Mouse (Mus musculus) ES-E14 (cell line): ENCODE results near the gene Nol4l.

ENCODE experiments used
- CHD2 ChIP-seq: IDR thresholded peaks from 2 replicates; pipeline ENCODE4 v1.6.1; 2014; ENCODE audit warnings: mild to moderate bottlenecking, low read depth, low read length, inconsistent platforms
- HCFC1 ChIP-seq: IDR thresholded peaks from 2 replicates; pipeline ENCODE4 v1.6.1; 2012; ENCODE audit warnings: low read length, inconsistent platforms, borderline replicate concordance; ENCODE audit not compliant: insufficient read depth
- MAFK ChIP-seq: IDR thresholded peaks from 2 replicates; pipeline ENCODE4 v1.6.1; 2014; ENCODE audit warnings: mild to moderate bottlenecking, low read depth, low read length, inconsistent platforms; ENCODE audit not compliant: insufficient read depth
- ZC3H11A ChIP-seq: IDR thresholded peaks from 2 replicates; pipeline ENCODE4 v1.6.1; 2012; ENCODE audit warnings: low read depth, mild to moderate bottlenecking, inconsistent platforms, low read length, borderline replicate concordance
- ZNF384 ChIP-seq: IDR thresholded peaks from 2 replicates; pipeline ENCODE4 v1.6.1; 2012; ENCODE audit warnings: low read depth, low read length, inconsistent platforms

DNA sequence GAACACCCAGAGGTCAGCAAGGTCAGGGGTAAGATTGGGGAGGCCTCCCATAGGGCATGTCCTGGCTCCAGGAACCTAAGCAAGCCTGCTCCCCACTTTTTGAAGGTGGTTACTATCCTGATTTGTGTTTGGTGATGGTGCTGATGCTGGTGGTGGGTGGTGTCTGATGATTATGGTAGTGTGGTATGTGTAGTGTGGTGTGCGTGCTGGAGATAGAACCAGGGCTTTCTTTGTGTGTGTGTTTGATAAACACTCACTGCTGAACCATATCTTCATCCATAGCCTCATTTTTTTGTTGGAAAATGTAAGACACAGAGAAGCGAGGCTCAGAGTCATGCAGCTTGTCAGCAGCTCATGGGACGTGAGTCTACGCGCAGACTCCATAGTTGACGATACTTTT, 38.8 kb upstream of the Nol4l start:
- TF ChIP-seq HCFC1 (no peak), ZC3H11A (no peak), ZNF384 (no peak), MAFK (no peak), CHD2 (no peak)
